Mouse (Mus musculus) cerebellum, adult 2 months (tissue): Measurements from ENCODE around the gene Lin54.

ENCODE experiments used
- CTCF ChIP-seq: fragments of 200-500 bp; IDR thresholded peaks from 2 replicates; pipeline ENCODE4 v1.5.1; 2011; ENCODE audit warnings: low read depth, mild to moderate bottlenecking, control low read depth, low read length, moderate library complexity, borderline replicate concordance; ENCODE audit not compliant: insufficient read depth
- POLR2A ChIP-seq: fragments of 200-500 bp; IDR thresholded peaks from 2 replicates; pipeline ENCODE4 v1.6.1; 2011; ENCODE audit warnings: low read length, control low read depth, borderline replicate concordance; ENCODE audit not compliant: insufficient read depth

GRCm38 (mm10) chr5:100415761-100416590 is 84.5 kb downstream of the Lin54 start, which contains the start of gene Sec31a:
- TF ChIP-seq POLR2A (peak; percentile 77), CTCF (no peak)
